Mouse (Mus musculus): ENCODE measurements around the gene Josd1. TPM values are rescaled to one million over a fixed set of nuclear protein-coding genes. Genes with fewer than 3 reads are reported as not detected.

Gene Josd1
- polyA plus RNA-seq, 1 experiment, result 14.2 TPM

GRCm38 (mm10) chr15:79708229-79708822, 20.6 kb upstream of the Josd1 start:
- Histone ChIP-seq H3K27me3 (ENCODE audit: control insufficient read depth, insufficient read depth, low read length) (no peaks in the 10 kb centered on the region), H3K27ac (ENCODE audit: insufficient read depth, low read depth, low read length) (no peak overlapping the region), H3K4me1 (ENCODE audit: control insufficient read depth, insufficient read depth, insufficient read length, low read length) (no peaks in the 10 kb centered on the region), H3K4me3 (ENCODE audit: low read depth, low read length) (no peak overlapping the region), H3K36me3 (ENCODE audit: control insufficient read depth, insufficient read depth, low read length) (peaks cover 46% of the 10 kb centered on the region)
- WGBS, result 93% methylated on average over 5 of the region's 5 CpGs
- TF ChIP-seq POLR2A (IDR thresholded peaks at IDR 0.05; ENCODE audit: low read depth, low read length) (no peak), CTCF (IDR thresholded peaks at IDR 0.05; ENCODE audit: extremely low read depth, insufficient read length, insufficient replicate concordance, low read depth, low read length) (no peak)

GRCm38 (mm10) chr15:79706603-79707214, 19.0 kb upstream of the Josd1 start:
- Histone ChIP-seq H3K36me3 (ENCODE audit: control insufficient read depth, insufficient read depth, low read length) (peaks cover 33% of the 10 kb centered on the region), H3K27me3 (ENCODE audit: control insufficient read depth, insufficient read depth, low read length) (no peaks in the 10 kb centered on the region), H3K4me1 (ENCODE audit: control insufficient read depth, insufficient read depth, insufficient read length, low read length) (no peaks in the 10 kb centered on the region), H3K27ac (ENCODE audit: insufficient read depth, low read depth, low read length) (no peak overlapping the region), H3K4me3 (ENCODE audit: low read depth, low read length) (no peak overlapping the region)
- WGBS, result 86% methylated on average over 17 of the region's 17 CpGs
- TF ChIP-seq CTCF (IDR thresholded peaks at IDR 0.05; ENCODE audit: extremely low read depth, insufficient read length, insufficient replicate concordance, low read depth, low read length) (no peak), POLR2A (IDR thresholded peaks at IDR 0.05; ENCODE audit: low read depth, low read length) (no peak)

GRCm38 (mm10) chr15:79697558-79698187, 10.0 kb upstream of the Josd1 start:
- Histone ChIP-seq H3K4me1 (ENCODE audit: control insufficient read depth, insufficient read depth, insufficient read length, low read length) (peaks cover 11% of the 10 kb centered on the region; the same call in 1 of the 2 replicates), H3K36me3 (ENCODE audit: control insufficient read depth, insufficient read depth, low read length) (peaks cover 2% of the 10 kb centered on the region; the same call in 1 of the 2 replicates), H3K4me3 (ENCODE audit: low read depth, low read length) (no peak overlapping the region), H3K27ac (ENCODE audit: insufficient read depth, low read depth, low read length) (peak overlapping the region; percentile 28; the same call in 1 of the 2 replicates), H3K27me3 (ENCODE audit: control insufficient read depth, insufficient read depth, low read length) (no peaks in the 10 kb centered on the region)
- 64% methylated on average over 9 of the region's 9 CpGs for WGBS
- TF ChIP-seq CTCF (IDR thresholded peaks at IDR 0.05; ENCODE audit: extremely low read depth, insufficient read length, insufficient replicate concordance, low read depth, low read length), result no peak
- TF ChIP-seq POLR2A (IDR thresholded peaks at IDR 0.05; ENCODE audit: low read depth, low read length), result no peak

GRCm38 (mm10) chr15:79697011-79697410, 9.3 kb upstream of the Josd1 start:
- peaks cover 2% of the 10 kb centered on the region; the same call in 1 of the 2 replicates for H3K36me3 ChIP-seq (ENCODE audit: control insufficient read depth, insufficient read depth, low read length)
- TF ChIP-seq POLR2A (IDR thresholded peaks at IDR 0.05; ENCODE audit: low read depth, low read length), result no peak
- no peak for TF ChIP-seq CTCF (IDR thresholded peaks at IDR 0.05; ENCODE audit: extremely low read depth, insufficient read length, insufficient replicate concordance, low read depth, low read length)
- WGBS, result 55% methylated on average over 6 of the region's 6 CpGs
- H3K27ac ChIP-seq (ENCODE audit: insufficient read depth, low read depth, low read length), result peak overlapping the region; percentile 28
- H3K27me3 ChIP-seq (ENCODE audit: control insufficient read depth, insufficient read depth, low read length), result no peaks in the 10 kb centered on the region
- no peak overlapping the region for H3K4me3 ChIP-seq (ENCODE audit: low read depth, low read length)
- peaks cover 15% of the 10 kb centered on the region; the same call in 1 of the 2 replicates for H3K4me1 ChIP-seq (ENCODE audit: control insufficient read depth, insufficient read depth, insufficient read length, low read length)

GRCm38 (mm10) chr15:79696508-79696907, 8.8 kb upstream of the Josd1 start:
- 87% methylated on average over 2 of the region's 2 CpGs for WGBS
- no peak overlapping the region for H3K4me3 ChIP-seq (ENCODE audit: low read depth, low read length)

GRCm38 (mm10) chr15:79695516-79695915, 7.8 kb upstream of the Josd1 start:
- no peaks in the 10 kb centered on the region for H3K27me3 ChIP-seq (ENCODE audit: control insufficient read depth, insufficient read depth, low read length)
- H3K4me3 ChIP-seq (ENCODE audit: low read depth, low read length), result no peak overlapping the region
- H3K36me3 ChIP-seq (ENCODE audit: control insufficient read depth, insufficient read depth, low read length), result peaks cover 2% of the 10 kb centered on the region; the same call in 1 of the 2 replicates
- peaks cover 15% of the 10 kb centered on the region; the same call in 1 of the 2 replicates for H3K4me1 ChIP-seq (ENCODE audit: control insufficient read depth, insufficient read depth, insufficient read length, low read length)
- H3K27ac ChIP-seq (ENCODE audit: insufficient read depth, low read depth, low read length), result no peak overlapping the region
- 32% methylated on average over 3 of the region's 3 CpGs for WGBS
- no peak for TF ChIP-seq CTCF (IDR thresholded peaks at IDR 0.05; ENCODE audit: extremely low read depth, insufficient read length, insufficient replicate concordance, low read depth, low read length)
- TF ChIP-seq POLR2A (IDR thresholded peaks at IDR 0.05; ENCODE audit: low read depth, low read length), result no peak

More at GRCm38 (mm10) chr15:79696508-79696907, 8.8 kb upstream of the Josd1 start:
- no peak for TF ChIP-seq POLR2A (IDR thresholded peaks at IDR 0.05; ENCODE audit: low read depth, low read length)
- no peak for TF ChIP-seq CTCF (IDR thresholded peaks at IDR 0.05; ENCODE audit: extremely low read depth, insufficient read length, insufficient replicate concordance, low read depth, low read length)
- no peaks in the 10 kb centered on the region for H3K27me3 ChIP-seq (ENCODE audit: control insufficient read depth, insufficient read depth, low read length)
- peaks cover 15% of the 10 kb centered on the region; the same call in 1 of the 2 replicates for H3K4me1 ChIP-seq (ENCODE audit: control insufficient read depth, insufficient read depth, insufficient read length, low read length)
- H3K27ac ChIP-seq (ENCODE audit: insufficient read depth, low read depth, low read length), result no peak overlapping the region
- peaks cover 2% of the 10 kb centered on the region; the same call in 1 of the 2 replicates for H3K36me3 ChIP-seq (ENCODE audit: control insufficient read depth, insufficient read depth, low read length)

GRCm38 (mm10) chr15:79694512-79694911, 6.8 kb upstream of the Josd1 start:
- 0 out of 2 replicates have a peak overlapping the region, but pooled peaks have one; percentile 38 for H3K27ac ChIP-seq (ENCODE audit: insufficient read depth, low read depth, low read length)
- H3K4me1 ChIP-seq (ENCODE audit: control insufficient read depth, insufficient read depth, insufficient read length, low read length), result peaks cover 15% of the 10 kb centered on the region; the same call in 1 of the 2 replicates
- no peak for TF ChIP-seq POLR2A (IDR thresholded peaks at IDR 0.05; ENCODE audit: low read depth, low read length)
- TF ChIP-seq CTCF (IDR thresholded peaks at IDR 0.05; ENCODE audit: extremely low read depth, insufficient read length, insufficient replicate concordance, low read depth, low read length), result no peak
- H3K4me3 ChIP-seq (ENCODE audit: low read depth, low read length), result no peak overlapping the region
- peaks cover 2% of the 10 kb centered on the region; the same call in 1 of the 2 replicates for H3K36me3 ChIP-seq (ENCODE audit: control insufficient read depth, insufficient read depth, low read length)
- H3K27me3 ChIP-seq (ENCODE audit: control insufficient read depth, insufficient read depth, low read length), result no peaks in the 10 kb centered on the region
- WGBS, result 78% methylated on average over 4 of the region's 4 CpGs

Data from small intestine, adult 2 months (tissue).